Mouse (Mus musculus) c-Kit-positive CD71-positive TER-119-negative erythroid progenitor cells, embryonic 14.5 days (primary cell): ENCODE results near the gene Iqch.

Experiments used
- DNase-seq: peaks from one replicate; pipeline ENCODE4 v3.0.0-alpha.2; 2013; ENCODE audit warnings: low read depth

Gene Iqch

DNA sequence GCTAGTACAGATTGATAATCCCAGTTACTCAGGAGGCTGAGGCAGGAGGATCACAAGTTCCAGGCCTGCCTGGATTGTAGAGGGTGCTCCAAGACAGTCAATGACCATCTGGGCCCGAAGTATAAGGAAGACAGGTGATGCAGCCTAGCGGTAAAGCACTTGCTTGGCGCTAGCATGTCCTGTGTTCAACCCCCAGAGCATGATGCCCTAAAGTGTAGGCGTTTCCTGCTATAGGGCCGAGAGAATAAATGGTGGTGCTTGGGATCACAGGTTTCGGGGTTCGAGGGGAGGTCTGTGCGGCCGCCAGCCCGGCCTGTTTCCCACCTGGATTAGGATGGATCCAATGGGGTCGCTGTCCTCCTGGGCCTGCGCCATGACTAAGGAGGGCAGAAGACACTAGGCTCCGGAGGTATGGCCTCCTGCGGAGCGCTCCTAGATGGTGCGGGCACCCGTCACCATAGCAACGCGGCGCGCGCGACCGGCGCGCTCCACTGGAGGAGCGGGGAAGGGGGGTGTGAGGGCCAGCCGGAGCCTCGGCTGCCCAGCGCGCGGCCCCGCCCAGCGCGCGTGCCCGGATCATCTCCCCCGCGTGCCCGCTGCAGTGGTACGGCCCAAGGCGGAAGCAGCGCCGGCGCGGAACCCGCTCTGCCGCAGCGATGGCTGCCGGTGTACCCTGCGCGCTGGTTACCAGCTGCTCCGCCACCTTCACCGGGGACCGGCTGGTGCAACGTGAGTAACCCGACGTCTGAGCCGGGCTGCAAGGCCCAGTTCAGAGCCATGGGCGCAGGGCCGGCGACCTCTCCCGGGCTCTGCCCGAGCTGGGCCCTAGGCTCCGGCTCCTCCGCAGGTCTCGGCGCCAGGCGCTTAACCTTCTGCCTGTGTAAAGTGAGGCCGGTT lies at the start of gene Iqch, which contains the start of gene Aagab:
Gene Iqch (minus strand): TSS at position 451 of the 897 bp plus-strand sequence.
Gene Aagab (plus strand): TSS at position 618 of the 897 bp plus-strand sequence.
- DNase-seq, result peak; percentile 87

DNA sequence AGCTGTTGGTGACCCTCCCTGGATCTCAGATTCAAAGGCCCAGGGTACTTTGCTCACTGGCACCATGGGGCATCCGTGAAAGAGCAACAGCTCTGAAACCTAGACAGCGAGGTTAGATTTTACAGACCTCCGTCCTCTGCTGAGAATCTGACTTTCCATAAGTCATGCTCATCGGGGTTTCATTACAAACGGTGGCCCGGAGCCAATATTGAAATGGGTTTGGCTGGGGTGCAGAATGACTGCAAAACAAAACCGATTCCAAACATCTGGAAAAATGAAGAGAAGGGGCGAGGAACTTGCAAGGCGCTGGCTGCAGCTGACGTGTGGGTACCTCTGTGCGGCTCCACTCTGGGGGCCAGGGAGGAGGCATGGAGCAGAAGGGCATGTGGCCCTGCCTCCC lies 49.3 kb upstream of the Iqch start:
- no peak for DNase-seq

DNA sequence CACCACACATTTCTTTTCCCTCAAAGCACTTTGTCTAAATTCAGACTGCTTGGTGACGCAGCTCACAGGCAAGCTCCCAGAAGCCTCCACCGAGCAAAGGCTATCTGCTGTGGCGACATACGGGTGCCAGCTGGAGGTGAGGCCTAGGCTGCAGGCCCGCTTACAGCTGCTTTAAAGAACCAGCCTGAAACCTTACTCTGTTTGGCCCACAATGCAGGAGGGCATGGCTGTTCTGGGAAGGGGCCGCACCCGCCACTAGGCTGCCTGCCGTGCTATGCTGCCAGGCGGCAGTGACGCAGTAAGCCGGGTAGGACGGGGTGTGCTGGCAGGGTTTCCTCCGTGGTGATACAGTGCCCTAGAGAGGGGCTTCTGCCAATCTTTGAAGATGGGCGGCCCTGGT lies 48.6 kb upstream of the Iqch start:
- no peak for DNase-seq

DNA sequence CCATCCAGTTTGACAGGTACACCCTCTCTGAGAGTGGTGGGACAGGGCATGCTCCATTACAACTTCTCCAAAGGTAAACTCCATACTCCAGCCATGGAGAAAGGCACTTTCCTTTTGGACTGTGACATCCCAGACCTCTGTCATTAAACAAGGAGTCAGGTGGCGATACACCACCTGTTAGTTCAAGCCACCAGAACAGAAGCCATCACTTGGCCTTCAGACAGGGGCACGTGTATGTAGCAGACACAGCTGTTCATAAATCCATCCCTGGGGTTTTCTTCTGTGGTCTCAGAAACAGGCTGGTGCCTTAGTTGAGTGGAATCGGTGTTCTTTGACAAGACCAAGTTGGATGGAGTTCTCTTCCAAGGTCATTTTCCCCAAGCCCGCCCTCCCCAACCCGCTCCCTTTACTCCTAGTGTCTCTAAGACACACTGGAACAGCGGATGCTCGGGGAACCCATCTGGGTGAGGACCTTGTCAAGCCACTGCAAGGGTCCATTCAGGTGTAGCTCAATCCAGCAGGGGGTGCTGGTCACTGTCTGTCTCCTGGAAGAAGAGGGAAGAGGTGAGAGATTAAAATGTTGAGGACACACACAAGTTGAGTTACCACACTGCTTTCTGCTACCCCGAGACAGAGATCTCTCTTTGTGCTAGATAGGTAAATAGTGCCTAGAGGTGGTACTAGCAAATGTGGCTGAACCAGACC lies 47.7 kb upstream of the Iqch start:
- no peak for DNase-seq

DNA sequence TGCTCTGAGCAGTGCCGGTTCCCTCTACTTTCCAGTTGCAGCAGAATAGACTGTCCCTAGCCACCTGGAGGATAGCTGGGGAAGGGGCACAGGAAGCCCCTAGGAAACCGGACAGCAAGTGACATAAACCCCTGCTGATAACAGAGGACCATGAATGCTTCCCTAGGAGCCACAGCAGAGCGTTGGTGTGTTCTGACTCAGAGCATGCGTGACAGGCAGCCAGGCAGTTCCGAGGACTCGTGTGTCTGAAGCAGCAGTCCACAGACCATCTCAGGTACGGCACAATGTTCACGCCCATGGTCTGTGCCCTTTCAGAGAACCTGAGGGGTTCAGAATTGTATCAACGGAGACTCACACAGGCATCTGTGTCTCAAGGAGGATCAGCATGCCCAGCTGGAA lies 46.2 kb upstream of the Iqch start:
- no peak for DNase-seq

DNA sequence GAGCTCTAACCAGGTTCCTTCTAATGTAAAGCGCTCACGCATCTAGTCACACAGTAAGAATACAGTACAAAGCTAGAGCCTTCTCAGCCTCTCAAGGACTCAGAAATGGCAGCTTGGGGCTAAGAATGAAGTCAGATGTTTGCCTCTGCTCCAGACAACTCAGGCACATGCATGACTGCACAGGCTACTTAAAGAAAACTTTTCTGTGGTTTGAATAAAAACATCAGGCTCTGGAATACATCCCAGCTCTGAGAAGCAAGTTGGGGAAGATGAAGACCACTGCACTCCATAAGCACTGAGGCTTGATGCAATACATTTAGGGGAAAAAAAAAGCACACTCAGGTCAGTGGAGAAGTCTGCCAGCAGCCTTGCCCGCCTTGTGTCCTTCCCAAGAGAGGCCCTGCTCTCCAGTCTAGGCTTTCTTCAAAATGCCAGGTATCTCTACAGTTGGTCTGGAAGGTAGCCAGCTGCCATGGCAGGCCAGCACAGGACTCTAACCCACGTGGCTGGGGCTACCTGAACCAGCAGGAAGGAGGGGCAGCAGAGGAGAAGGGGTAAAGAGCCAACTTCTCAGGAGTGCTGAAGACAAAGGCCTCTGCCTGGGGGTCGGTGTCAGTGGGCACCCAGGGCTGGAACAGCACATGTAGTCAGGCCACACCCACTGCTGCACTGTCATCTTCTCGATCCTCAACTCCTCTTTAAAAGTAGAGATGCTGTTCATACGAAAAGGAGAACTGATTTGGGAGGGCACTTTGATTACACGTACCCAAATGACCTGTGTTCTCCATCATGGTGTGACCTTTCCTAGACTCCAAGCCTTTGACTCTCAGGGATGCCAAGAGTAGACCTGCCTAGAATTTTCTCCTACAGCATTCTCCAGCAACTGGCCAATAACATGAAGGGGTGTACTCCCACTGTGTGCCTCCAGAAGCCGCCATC lies 45.6 kb upstream of the Iqch start:
- no peak for DNase-seq

DNA sequence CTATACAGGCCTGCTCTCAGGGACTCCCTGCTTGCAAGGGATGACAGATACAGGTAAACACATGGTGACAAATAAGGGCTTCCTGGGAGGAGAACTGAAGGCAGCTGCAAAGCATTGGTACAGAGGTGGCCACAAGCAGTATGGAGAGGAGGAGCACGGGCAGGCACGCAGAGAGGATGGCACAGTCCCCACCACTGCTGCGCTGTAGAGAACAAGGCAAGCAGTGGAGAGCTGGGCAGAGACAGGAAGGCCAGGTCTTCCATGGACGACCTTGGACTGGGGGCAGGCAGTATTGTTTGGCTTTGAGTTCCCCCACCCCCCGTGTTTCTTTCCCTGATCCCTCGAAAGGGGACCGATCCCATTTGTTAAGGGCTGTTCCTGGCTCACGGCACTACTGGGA lies 42.8 kb upstream of the Iqch start:
- no peak for DNase-seq

DNA sequence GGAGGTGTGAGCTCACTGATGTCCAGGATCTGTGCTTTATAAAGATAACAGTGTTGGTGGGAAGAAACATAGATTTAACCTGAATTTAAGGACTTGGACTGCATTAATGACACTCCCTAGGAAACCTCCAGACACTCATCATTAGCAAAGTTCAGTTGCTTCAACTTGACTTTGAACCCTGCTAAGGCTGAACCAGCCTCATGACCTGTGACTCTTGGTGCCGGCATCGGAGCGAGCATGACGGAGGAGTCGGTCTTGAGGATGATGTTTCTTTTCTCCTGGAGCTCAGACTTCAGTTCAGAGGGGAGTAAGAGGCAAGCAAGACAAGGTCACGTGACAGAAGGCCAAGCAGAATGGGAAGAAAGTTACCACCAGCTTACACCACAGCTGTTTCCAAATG lies 41.7 kb upstream of the Iqch start:
- no peak for DNase-seq

DNA sequence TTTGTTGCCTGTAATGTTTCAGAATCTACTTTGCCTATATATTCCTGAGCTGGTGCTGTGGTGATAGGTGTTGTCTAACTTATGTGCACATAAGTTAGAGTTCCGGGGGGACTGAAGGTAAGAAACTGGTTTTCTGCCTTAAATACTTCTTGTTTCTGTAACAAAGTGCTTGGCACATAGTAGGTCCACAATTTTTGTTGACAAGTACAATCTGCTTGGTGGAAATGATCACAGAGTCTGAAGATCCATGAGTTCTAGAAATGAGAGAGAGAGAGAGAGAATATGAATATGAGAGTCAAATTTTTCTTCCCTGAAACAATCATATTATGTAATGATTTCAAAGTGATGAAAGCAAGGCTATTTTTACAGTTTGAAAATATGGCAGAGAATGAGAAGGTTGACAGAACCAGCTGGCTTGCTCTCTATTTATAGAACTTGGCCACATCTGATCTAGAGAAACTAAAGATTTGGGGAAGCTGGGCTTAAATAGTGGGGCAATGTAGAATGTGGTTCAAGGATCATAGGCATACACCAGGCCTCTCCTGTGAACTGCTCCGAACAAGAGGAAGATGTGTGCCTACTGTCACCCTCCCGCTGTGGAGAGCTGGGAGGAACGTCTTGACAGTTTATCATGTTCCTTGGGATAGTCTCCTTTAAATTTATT lies 39.8 kb upstream of the Iqch start:
- no peak for DNase-seq

DNA sequence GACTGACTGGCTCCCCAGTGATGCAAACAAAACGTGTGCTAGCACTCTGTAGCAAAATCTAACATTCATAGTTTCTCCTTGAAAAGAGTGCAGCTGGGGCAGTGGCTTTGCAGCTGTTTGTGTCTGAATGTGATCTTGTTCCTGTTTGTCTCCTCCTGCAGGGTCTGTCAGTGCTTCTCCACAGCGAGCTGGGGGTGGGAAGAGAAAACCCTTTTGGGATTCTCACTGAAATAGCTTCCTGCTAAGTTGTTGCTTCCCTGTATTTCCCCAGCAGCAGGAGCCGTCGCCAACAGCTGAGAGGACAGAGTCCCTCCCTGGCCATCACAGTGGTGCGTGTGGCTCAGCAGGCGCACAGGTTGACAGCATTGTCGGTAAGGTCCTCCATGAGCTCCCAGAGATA lies 33.8 kb upstream of the Iqch start:
- DNase-seq, result no peak

DNA sequence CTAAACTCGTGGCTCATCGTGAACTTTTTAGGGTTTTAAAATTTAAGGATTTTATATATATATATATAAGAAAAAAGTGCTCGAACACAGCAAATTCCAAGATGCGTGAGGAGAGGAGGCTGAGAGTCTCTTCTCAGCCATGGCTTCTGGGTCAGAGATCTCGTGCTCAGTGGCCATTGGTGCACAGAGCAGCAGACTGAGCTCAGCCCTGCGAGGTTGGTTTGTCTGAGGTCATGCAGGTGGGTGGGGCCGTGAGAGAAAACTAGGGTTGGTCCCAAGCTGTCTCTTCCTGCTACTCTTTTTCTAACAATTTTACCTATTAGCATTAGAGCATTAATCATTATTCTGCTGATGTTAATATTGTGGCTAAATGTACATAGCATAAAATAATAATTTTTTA lies 31.0 kb upstream of the Iqch start:
- no peak for DNase-seq

DNA sequence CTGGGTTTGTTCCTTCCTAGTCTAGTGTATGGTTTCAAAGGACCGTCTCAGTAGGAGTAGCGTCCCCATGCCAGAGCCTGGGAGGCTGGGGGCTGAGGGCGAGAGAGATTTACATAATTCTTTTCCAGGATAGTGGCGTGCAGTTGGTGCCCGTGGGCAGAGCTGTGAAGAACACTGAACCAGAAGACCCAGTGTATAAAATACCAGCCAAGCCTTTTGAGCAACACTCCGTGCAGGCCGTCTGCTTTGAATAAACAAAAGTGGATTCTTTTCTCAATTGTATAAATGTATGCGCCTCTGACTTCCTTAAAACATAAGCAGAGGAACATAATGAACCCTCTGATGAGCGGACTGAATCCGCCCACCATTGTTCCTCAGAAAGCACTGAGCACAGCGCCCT lies 30.6 kb upstream of the Iqch start:
- DNase-seq, result no peak

DNA sequence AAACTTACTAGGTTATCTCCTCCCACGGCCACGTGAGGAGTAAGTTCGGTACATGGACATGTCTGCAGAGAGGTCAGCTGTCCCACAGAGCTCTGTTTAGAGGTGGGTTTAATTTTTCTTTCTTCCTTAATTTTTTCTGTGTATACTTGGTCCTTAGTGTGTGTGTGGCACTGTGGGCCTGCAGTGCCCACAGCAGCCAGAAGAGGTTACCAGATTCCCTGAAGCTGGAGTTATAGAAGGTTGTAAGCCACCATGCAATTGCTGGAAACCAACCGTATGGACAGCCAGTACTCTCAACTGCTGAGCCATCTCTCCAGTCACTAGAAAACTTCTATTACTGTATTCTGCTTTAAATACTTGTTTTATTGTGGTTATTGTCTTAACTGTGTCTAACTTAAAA lies 29.8 kb upstream of the Iqch start:
- DNase-seq, result no peak

DNA sequence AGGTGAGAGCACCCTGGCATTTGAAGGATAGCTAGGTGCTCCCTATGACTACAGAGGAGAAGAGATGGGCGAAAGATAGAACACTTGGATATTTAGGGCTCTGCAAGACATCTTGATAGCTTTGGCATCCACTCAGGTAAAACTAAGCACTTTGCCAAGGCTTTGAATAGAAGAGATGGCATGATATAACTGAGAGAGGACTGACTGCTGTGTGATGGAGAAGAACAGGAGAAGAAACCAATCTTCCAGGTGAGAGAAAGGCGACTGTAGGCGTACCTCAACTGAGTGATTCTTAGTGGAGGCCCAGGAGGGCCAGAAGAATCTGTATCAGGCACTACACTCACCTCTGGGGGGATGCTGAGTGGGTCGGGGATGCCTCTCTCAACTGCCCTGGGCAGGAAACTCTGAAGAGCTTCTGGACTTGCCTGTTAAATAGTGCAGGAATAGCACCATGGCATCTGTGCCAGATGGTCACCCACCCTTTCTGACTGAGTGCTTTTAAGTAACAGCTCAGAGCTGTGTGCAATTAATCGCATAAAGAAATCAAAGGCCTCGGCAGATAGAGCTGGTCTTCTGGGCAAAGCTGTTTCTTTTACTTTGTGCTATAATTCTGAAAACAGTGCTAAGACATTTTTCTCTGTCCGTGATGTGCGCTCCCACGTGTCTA lies 22.9 kb upstream of the Iqch start:
- DNase-seq, result no peak

DNA sequence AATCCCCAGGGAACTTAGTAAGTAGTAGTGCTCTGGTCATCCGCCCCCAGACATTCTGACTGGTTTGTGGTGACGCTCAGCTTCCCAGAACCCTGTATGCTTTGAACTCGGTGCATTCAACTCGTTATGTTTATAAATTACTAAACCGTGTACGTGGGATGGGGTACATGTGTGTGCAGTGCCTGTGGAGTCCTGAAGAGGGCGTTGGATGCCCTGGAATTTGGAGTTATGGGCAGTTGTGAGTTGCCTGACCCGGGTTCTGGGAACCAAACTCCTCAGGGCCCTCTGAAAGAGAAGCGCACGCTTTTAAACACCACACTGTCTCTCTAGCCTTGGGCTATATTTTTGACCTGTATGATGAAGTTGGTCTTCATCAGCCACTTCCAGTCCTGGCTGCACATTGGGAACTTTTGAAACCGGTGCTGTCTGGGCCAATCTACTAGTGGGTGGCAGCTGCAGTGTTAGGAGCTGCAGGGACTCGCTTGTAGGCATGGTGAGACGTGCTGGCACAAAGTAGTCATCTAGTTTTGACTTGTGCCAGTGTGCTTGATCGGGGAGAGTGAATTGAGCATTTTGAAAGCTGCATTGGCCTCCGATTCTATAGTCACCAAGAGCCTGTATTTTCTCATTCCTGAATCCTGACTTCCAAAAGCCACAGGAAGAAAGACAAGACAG lies 21.7 kb upstream of the Iqch start:
- no peak for DNase-seq

DNA sequence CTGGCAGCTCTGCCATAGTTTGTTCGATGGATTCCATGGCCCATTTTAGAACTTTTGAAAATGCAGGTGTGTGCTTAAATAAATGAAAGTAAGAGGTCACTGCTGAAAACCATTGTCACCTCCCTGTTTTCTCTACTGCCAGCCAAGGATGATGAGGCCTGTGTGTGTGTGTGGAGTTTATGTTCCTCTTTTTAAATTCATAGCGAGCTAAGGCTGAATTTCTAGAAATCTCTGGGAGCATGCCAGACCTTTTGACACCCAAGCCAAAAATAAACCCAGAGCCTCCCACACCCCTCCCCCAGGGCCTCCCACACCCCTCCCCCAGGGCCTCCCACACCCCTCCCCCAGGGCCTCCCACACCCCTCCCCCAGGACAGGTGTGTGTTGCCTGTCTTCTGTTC lies 15.7 kb upstream of the Iqch start:
- DNase-seq, result no peak

DNA sequence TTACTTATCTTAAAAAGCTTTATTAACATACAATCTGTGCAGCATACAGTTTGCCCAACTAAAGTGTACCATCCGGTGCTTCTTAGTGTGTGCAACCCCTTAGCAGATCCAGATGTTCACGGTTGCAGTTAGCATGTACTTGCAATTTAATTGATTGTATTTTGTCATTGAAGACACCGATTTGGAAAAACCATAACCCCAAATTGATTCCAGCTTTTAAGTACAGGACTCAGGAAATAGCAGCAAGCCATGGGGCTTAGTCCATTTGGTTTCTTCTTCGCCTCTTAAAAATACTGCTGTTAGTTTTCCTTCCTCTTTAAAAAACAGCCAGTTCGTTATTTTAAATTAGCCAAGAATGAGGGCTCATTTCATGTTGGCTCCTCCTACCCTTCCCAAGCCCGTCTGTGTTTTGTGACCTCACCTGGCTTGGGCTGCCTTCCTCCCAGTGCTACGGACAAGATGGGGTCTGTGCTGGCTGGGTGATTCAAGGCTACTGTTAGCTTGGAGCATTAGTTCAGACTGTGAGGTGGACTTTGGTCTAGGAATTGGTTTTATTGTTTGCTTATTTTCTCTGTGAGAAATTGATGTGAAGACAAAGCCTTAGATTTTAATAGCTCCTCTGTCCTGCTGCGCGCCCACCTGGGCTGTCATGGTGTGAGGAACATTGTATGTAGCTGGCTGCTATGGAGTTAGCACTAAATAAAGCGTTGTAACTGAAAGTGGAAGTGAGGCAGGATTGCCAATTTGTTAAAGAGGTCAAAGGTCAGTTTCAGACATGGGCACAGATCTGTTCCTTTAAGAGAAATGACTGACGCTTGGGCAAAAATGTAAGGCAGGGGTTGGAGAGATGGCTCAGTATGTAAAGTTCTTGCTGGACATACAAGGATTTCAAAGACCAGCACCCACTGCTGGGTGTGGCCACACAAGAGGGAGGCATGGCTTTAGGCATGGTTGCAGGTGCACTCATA lies 12.0 kb upstream of the Iqch start:
- DNase-seq, result no peak

DNA sequence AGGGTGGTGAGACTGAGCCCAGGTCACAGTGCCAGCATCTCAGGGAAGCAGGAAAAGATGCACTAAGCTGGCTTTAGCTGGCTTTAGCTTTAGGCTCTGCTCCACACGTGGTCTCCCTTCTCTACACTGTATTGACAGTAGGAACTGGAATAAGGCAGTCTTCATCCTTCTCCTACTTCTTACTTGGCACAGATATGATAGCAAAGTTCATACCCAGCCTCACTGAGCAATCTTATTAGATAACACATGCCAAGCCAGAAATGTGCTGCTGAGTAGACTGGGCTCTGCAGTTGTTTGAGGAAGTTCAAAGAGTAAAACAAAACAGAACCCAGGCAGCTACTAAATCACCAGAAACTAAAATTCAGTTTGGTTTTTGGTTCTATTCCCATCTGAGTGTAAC lies 11.3 kb upstream of the Iqch start:
- no peak for DNase-seq
